Mouse (Mus musculus): ENCODE data around the gene Commd3.

The Commd3 gene

DNA sequence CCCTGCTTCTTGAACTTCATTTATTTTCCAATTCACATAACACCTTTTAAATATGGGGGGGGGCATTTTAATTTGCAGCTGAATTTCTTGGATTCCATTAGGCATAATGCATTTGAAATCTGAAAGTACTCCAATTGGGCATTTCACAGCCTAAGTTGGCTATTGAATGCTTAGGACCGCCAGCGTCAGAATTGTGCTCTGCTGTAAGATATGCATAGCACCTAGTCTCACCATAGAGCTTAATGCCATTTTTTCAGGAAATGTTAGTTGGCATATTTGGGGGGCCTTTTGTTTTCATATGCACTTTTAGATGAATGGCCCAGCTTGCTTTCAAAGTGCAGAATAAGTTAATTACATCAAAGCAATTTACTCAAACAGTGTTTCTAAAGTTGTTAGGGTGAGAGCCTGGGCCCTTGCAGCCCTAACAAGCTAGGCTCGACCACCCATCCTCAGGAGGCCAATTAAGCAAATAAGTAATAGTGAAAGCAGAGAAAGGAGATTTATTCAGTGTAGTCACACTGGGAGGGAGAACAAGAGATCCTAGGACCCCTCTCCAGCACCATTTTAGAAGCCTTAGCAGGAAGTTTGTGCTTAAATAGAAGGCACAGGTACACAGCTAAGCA, 50.1 kb downstream of the Commd3 start:
- no peak for DNase-seq (ENCODE audit: low read depth, low spot score)

DNA sequence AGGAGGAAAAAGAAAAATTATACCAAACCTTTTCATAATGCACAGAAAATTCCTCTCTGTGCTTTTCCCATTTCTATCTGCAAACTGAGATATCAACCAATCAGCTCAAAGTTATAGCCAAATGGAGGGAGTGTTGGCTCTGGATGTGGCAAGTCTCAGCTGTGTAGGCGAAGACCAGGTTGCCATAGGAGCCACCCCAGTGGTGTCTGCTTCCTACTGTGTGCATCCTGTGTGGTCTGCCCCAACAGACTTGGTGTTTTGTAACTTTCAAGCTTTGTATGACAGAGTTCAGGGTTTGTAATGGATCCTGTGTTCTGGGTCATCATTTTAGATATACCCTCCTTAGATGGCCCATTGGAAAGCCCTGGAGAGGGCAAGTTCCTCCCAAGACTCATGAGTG, 52.3 kb downstream of the Commd3 start:
- no peak for DNase-seq (ENCODE audit: low read depth, low spot score)

All from mesoderm, embryonic 11.5 days (tissue).